Mouse (Mus musculus) liver, embryonic 16.5 days (tissue): ENCODE results near the gene Esrra. TPM values are rescaled to one million over a fixed set of nuclear protein-coding genes. Genes with fewer than 3 reads are reported as not detected.
A peak's percentile ranks its signal among the peaks of the same experiment; 100 is the strongest.
"Not testable (repeated sequence)": the region's sequence is repeated elsewhere in the genome, so short reads cannot be mapped to it uniquely, and the experiment has no call there.

Experiments
- ATAC-seq: fragments of 200-750 bp; cut with Nextera tagmentation; 2 replicates; pipeline ENCODE4 v1.8.0; 2017; ENCODE audit warnings: low read depth, mild to moderate bottlenecking, moderate number of reproducible peaks, moderate library complexity
- H3K27ac ChIP-seq: fragments of 300-500 bp; sonication (generic); 2 replicates; pipeline ENCODE4 v1.5.1; 2014; ENCODE audit warnings: mild to moderate bottlenecking, low read length
- H3K27me3 ChIP-seq: fragments of 300-500 bp; sonication (generic); 2 replicates; pipeline ENCODE4 v1.6.1; 2014; ENCODE audit warnings: low read depth, low read length, mixed read lengths; ENCODE audit not compliant: control insufficient read depth, insufficient read depth
- H3K36me3 ChIP-seq: fragments of 300-500 bp; sonication (generic); 2 replicates; pipeline ENCODE4 v1.6.1; 2014; ENCODE audit warnings: mild to moderate bottlenecking; ENCODE audit not compliant: control insufficient read depth, insufficient read depth
- H3K4me1 ChIP-seq: fragments of 300-500 bp; sonication (generic); 2 replicates; pipeline ENCODE4 v1.6.1; 2014; ENCODE audit warnings: low read depth, low read length, mixed read lengths; ENCODE audit not compliant: control insufficient read depth
- H3K4me2 ChIP-seq: fragments of 300-500 bp; sonication (generic); 2 replicates; pipeline ENCODE4 v1.6.1; 2014; ENCODE audit warnings: low read depth, low read length, mixed read lengths
- H3K4me3 ChIP-seq: fragments of 300-500 bp; sonication (generic); 2 replicates; pipeline ENCODE4 v1.5.1; 2014; ENCODE audit warnings: low read depth, mild to moderate bottlenecking, low read length
- H3K9ac ChIP-seq: fragments of 300-500 bp; sonication (generic); 2 replicates; pipeline ENCODE4 v1.6.1; 2014; ENCODE audit warnings: low read depth, low read length
- H3K9me3 ChIP-seq: fragments of 300-500 bp; sonication (generic); replicated peaks from 2 replicates; pipeline ENCODE4 v1.6.1; 2016; ENCODE audit warnings: low read length; ENCODE audit not compliant: control insufficient read depth
- WGBS: fragments of 180-500 bp; shearing (Covaris S2); extraction: QIAGEN DNeasy Blood & Tissue Kit; methylation state at CpG from one replicate; pipeline ENCODE4 v1.1.7; 2014; ENCODE audit not compliant: insufficient replicate concordance; 5-methylcytosine and 5-hydroxymethylcytosine counted together
- polyA plus RNA-seq: library from polyadenylated mRNA; unstranded; fragments of >200 nt; fragmentation: Nextera tagmentation; extraction: Ambion mirVana; gene quantifications from 2 replicates; pipeline ENCODE4 v1.2.1, GENCODE M21; 2015

Esrra gene
- polyA plus RNA-seq, 1 experiment from 2014 or later, result 4.8 TPM

DNA sequence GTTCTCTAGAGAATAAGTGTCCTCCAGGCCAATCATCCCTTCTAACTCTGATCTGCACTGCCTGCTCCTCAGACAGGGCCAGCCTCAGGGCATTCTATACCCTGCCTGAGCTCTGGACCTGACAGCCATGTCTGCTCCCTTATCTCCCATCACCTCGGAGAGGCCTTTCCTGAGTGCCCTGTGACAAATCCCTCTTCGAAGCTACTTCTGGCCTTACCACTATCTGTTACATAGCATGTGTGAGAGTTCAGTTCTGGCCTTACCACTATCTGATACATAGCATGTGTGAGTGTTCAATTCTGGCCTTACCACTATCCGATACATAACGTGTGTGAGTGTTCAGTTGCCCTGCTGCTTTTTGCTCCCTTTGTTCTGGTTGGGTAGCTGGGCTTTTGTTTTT lies 6.3 kb downstream of the Esrra start:
- no peak overlapping the region for H3K4me2 ChIP-seq
- 16% methylated on average over 4 of the region's 4 CpGs for WGBS
- no peaks in the 10 kb centered on the region for H3K9me3 ChIP-seq
- no peaks in the 10 kb centered on the region for H3K27me3 ChIP-seq
- H3K4me3 ChIP-seq, result no peak overlapping the region
- no peak overlapping the region for H3K9ac ChIP-seq
- H3K27ac ChIP-seq, result peak overlapping the region; percentile 41
- H3K36me3 ChIP-seq, result no peaks in the 10 kb centered on the region; the same call in 1 of the 2 replicates
- peak; percentile 52 for ATAC-seq
- peaks cover 25% of the 10 kb centered on the region for H3K4me1 ChIP-seq

GRCm38 (mm10) chr19:6914540-6914939 lies 7.1 kb downstream of the Esrra start:
- Histone ChIP-seq H3K4me3 (no peak overlapping the region), H3K9ac (no peak overlapping the region), H3K27ac (no peak overlapping the region), H3K27me3 (no peaks in the 10 kb centered on the region), H3K9me3 (no peaks in the 10 kb centered on the region), H3K36me3 (no peaks in the 10 kb centered on the region; the same call in 1 of the 2 replicates), H3K4me2 (no peak overlapping the region), H3K4me1 (peaks cover 18% of the 10 kb centered on the region)
- 78% methylated on average over 9 of the region's 9 CpGs for WGBS
- ATAC-seq, result no peak

DNA sequence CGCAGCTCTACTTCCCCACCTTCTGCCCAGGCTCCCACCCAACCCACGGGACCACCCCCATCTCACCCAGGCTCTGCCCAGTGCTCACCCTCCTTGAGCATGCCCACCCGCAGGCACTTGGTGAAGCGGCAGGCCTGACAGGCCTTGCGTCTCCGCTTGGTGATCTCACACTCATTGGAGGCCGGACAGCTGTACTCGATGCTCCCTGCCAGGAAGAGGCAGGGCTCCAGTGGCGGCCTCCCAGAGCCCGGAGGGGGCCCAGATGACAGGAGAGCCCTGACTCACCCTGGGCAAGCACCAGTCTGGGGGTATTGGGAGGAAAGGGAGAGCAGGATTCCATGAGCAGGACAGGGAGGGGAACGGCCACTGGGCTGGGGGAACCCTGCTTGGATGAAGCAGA lies 7.6 kb downstream of the Esrra start:
- Histone ChIP-seq H3K9ac (no peak overlapping the region), H3K27ac (no peak overlapping the region), H3K9me3 (no peaks in the 10 kb centered on the region), H3K4me1 (peaks cover 19% of the 10 kb centered on the region), H3K27me3 (no peaks in the 10 kb centered on the region), H3K36me3 (no peaks in the 10 kb centered on the region; the same call in 1 of the 2 replicates), H3K4me3 (no peak overlapping the region), H3K4me2 (no peak overlapping the region)
- 80% methylated on average over 11 of the region's 11 CpGs for WGBS
- no peak for ATAC-seq

DNA sequence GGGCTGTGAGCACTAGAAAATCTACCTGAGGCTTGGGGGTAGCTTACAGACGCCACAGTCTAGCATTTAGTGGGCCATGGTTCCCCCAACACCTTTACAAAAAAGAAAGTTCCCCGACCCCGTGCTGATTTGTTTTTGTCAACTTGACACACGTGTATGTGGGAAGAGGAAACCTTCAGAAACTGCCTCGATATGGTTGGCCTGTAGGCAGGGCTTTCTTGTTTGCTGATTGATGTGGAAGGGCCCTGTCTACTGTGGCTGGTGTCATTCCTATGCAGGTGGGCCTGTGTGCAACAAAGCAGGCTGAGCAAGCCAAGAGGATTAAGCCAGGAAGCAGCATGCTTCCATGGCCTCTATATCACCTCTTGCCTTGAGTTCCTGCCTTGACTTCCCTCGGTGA lies 8.6 kb downstream of the Esrra start:
- 63% methylated on average over 6 of the region's 6 CpGs for WGBS
- Histone ChIP-seq H3K4me1 (peaks cover 27% of the 10 kb centered on the region), H3K4me2 (no peak overlapping the region), H3K27ac (no peak overlapping the region), H3K36me3 (no peaks in the 10 kb centered on the region; the same call in 1 of the 2 replicates), H3K9ac (no peak overlapping the region), H3K4me3 (no peak overlapping the region), H3K27me3 (no peaks in the 10 kb centered on the region), H3K9me3 (no peaks in the 10 kb centered on the region)
- ATAC-seq, result no peak

- H3K9ac ChIP-seq, result no peak overlapping the region
- H3K4me1 ChIP-seq, result peaks cover 29% of the 10 kb centered on the region
- H3K27me3 ChIP-seq, result no peaks in the 10 kb centered on the region
- H3K4me2 ChIP-seq, result no peak overlapping the region
- no peaks in the 10 kb centered on the region for H3K9me3 ChIP-seq
- ATAC-seq, result no peak
- 77% methylated on average over 15 of the region's 15 CpGs for WGBS
- H3K4me3 ChIP-seq, result no peak overlapping the region
- no peaks in the 10 kb centered on the region; the same call in 1 of the 2 replicates for H3K36me3 ChIP-seq
- no peak overlapping the region for H3K27ac ChIP-seq
Measured at GRCm38 (mm10) chr19:6912205-6912970, 9.2 kb downstream of the Esrra start.

GRCm38 (mm10) chr19:6911101-6912074 lies 10.2 kb downstream of the Esrra start:
- no peak overlapping the region for H3K27ac ChIP-seq
- peaks cover 29% of the 10 kb centered on the region for H3K4me1 ChIP-seq
- ATAC-seq, result no peak
- no peaks in the 10 kb centered on the region for H3K27me3 ChIP-seq
- 0 out of 2 replicates have a peak overlapping the region, but pooled peaks have one; percentile 26 for H3K9ac ChIP-seq
- WGBS, result 77% methylated on average over 19 of the region's 19 CpGs
- no peaks in the 10 kb centered on the region for H3K9me3 ChIP-seq
- H3K4me3 ChIP-seq, result peak overlapping the region; percentile 22; the same call in 1 of the 2 replicates
- H3K4me2 ChIP-seq, result peak overlapping the region; percentile 90
- H3K36me3 ChIP-seq, result peaks cover 3% of the 10 kb centered on the region

DNA sequence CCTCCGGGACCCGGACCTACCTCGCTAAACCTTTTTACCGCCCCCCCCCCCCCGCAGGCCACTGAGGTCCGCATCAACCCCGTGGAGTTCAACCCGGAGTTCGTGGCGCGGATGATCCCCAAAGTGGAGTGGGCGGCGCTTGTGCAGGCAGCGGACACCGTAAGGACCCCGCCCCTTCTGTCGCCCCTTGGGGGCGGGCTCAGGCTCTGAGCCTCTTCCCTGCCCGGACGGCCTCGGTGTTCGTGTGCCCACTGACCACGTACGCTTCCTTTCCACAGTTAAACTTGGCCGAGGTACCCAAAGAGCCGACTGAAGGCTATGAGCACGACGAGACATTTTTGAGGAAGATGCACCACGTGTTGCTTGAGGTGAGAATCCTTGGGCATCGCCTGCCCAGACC lies 11.3 kb downstream of the Esrra start:
- not testable (repeated sequence) for H3K27me3 ChIP-seq, H3K9me3 ChIP-seq, H3K36me3 ChIP-seq
- peaks cover 22% of the 10 kb centered on the region for H3K4me1 ChIP-seq
- H3K4me2 ChIP-seq, result peak overlapping the region; percentile 90
- peak overlapping the region; percentile 82 for H3K4me3 ChIP-seq
- H3K9ac ChIP-seq, result peak overlapping the region; percentile 75
- H3K27ac ChIP-seq, result peak overlapping the region; percentile 98
- WGBS, result under 1% methylated on average over 29 of the region's 30 CpGs
- ATAC-seq, result 0 out of 2 replicates have a peak, but pooled peaks have one; percentile 14

DNA sequence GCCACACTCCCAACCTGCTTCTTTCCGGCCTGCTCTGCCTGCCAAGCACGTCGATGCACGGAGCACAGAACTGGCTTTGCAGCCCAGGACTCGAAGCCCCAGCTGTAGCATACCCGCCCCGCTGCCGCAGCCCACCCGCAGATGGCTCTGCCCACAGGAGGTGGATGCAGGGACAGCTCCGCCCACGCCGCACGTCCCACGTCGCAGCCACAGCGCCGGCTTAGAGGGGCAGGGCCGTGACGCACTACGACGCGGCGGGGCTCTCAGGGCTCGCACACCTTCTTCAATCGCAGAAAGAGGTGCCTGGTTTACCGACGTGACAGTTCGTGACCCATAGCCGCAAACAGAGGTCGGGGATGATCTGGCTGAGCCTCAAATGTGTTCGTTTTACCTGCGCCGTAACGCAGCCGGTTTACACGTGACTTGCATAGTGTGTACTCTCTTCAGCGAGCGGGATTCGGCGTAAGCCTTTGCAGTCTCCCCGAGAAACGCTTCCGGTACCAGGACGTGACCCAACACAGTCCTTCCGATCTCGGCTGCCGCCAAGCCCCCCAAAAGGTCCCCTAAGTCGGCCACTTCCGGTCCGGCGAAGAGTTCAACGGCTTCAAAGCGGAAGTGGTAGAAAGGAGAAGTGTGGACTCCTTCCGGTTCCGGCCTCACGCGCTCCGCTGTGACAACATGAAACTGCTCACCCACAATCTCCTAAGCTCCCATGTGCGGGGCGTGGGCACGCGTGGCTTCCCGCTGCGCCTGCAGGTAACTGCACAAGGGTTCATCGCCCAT lies 11.9 kb downstream of the Esrra start, which contains the start of the genes Trmt112 and Prdx5:
Trmt112 (plus strand) TSS at position 192 of the 783 bp plus-strand sequence.
Prdx5 (minus strand) TSS at position 600 of the 783 bp plus-strand sequence.
- Histone ChIP-seq H3K36me3 (peaks cover 6% of the 10 kb centered on the region), H3K4me2 (peak within 1 kb of the TSS; percentile 90), H3K9me3 (no peaks in the 10 kb centered on the region), H3K4me1 (peaks cover 18% of the 10 kb centered on the region), H3K27ac (peak within 1 kb of the TSS; percentile 98), H3K9ac (peak within 1 kb of the TSS; percentile 75), H3K27me3 (no peaks in the 10 kb centered on the region), H3K4me3 (peak within 1 kb of the TSS; percentile 82)
- ATAC-seq, result peak; percentile 92
- WGBS, result under 1% methylated on average over 65 of the region's 65 CpGs
